Mouse (Mus musculus): ENCODE results near the gene Gm9774. TPM values are rescaled to one million over a fixed set of nuclear protein-coding genes. Genes with fewer than 3 reads are reported as not detected.

Gene Gm9774
- polyA plus RNA-seq, 1 experiment = 13.6 TPM

DNA sequence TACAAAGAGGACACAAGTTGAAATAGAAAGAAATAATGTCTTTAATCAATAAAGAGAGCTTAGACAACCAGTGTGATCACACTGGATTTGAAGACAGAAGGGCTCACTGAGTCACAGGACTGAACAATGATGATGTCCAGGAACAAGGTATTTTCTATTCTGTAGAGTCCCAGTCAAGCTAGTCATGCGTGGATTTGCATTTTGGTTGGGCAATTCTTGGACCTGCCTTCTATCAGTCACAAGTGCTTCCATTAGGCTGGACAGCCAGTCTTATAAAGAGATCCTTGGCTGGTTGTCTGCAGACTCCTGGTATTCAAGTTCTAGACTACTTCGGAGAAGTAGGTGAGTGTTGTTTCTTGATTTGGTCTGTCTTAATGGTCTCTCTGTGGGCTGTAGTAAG lies 21.5 kb downstream of the Gm9774 start, which contains the start of gene Sprr2i:
Gene Sprr2i, plus strand, starts transcription at position 301 of the 400 bp plus-strand sequence.
- no peak within 1 kb of the TSS for H3K4me3 ChIP-seq
- no peaks in the 10 kb centered on the region for H3K36me3 ChIP-seq (ENCODE audit: control insufficient read depth, insufficient read depth)
- H3K79me2 ChIP-seq (ENCODE audit: control insufficient read depth, insufficient read depth) = no peaks in the 10 kb centered on the region
- no peak within 1 kb of the TSS for H3ac ChIP-seq (ENCODE audit: control insufficient read depth, insufficient read length)
- H3K4me2 ChIP-seq (ENCODE audit: low read depth) = no peak within 1 kb of the TSS
- no peak for TF ChIP-seq POLR2A (IDR thresholded peaks at IDR 0.05; ENCODE audit: insufficient read length, low read depth)
- TF ChIP-seq REST (IDR thresholded peaks at IDR 0.05; ENCODE audit: insufficient read depth, insufficient read length) = no peak
- no peak for TF ChIP-seq MYOG (IDR thresholded peaks at IDR 0.05; ENCODE audit: control insufficient read depth in 1 of 3, insufficient read depth in 1 of 3, insufficient read length in 2 of 3, low read depth in 2 of 3)
- TF ChIP-seq SRF (IDR thresholded peaks at IDR 0.05; ENCODE audit: control insufficient read depth, insufficient read length, low read depth) = no peak
- TF ChIP-seq E2F4 (IDR thresholded peaks at IDR 0.05; ENCODE audit: insufficient read depth) = no peak
- no peak for TF ChIP-seq TCF3 (IDR thresholded peaks at IDR 0.05; ENCODE audit: insufficient read length, low read depth)
- no peak for TF ChIP-seq CEBPB (IDR thresholded peaks at IDR 0.05; ENCODE audit: insufficient read depth, poor library complexity, severe bottlenecking)
- no peak for TF ChIP-seq MAX (IDR thresholded peaks at IDR 0.05; ENCODE audit: low read depth)
- TF ChIP-seq POLR2AphosphoS2 (IDR thresholded peaks at IDR 0.05; ENCODE audit: insufficient read length, low read depth) = no peak
- TF ChIP-seq TCF12 (IDR thresholded peaks at IDR 0.05; ENCODE audit: insufficient read depth, poor library complexity, severe bottlenecking) = no peak
- TF ChIP-seq USF1 (IDR thresholded peaks at IDR 0.05; ENCODE audit: low read depth) = no peak
- TF ChIP-seq MYOD1 (IDR thresholded peaks at IDR 0.05; ENCODE audit: control insufficient read depth in 1 of 3, insufficient read length in 2 of 3, low read depth in 2 of 3) = no peak
- H3K27me3 ChIP-seq (ENCODE audit: control insufficient read depth, insufficient read depth, insufficient read length) = no peaks in the 10 kb centered on the region

DNA sequence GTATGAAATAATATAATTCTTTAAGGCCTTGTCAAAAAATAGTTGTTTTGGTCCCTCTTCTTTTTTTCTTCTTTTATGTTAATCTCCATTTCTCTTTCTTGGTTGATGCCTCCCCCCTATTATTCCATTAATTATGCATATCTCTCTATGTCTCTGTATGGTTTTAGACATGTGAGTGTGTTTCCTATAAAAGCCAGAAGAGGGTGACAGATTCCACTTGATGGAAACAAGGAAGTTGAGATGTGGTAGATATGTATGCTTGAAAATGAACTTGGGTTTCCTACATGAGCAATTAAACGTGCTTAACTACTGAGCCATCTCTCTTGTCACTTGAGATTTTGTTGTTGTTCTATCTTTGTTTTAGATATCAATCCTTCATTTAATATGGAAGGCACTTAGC lies 34.9 kb downstream of the Gm9774 start:
- TF ChIP-seq REST (IDR thresholded peaks at IDR 0.05; ENCODE audit: insufficient read depth, insufficient read length) = no peak
- no peak for TF ChIP-seq POLR2AphosphoS2 (IDR thresholded peaks at IDR 0.05; ENCODE audit: insufficient read length, low read depth)
- no peak for TF ChIP-seq POLR2A (IDR thresholded peaks at IDR 0.05; ENCODE audit: insufficient read length, low read depth)
- no peak for TF ChIP-seq TCF3 (IDR thresholded peaks at IDR 0.05; ENCODE audit: insufficient read length, low read depth)
- no peak for TF ChIP-seq MYOG (IDR thresholded peaks at IDR 0.05; ENCODE audit: control insufficient read depth in 1 of 3, insufficient read depth in 1 of 3, insufficient read length in 2 of 3, low read depth in 2 of 3)
- TF ChIP-seq SRF (IDR thresholded peaks at IDR 0.05; ENCODE audit: control insufficient read depth, insufficient read length, low read depth) = no peak
- no peak for TF ChIP-seq CEBPB (IDR thresholded peaks at IDR 0.05; ENCODE audit: insufficient read depth, poor library complexity, severe bottlenecking)
- TF ChIP-seq MAX (IDR thresholded peaks at IDR 0.05; ENCODE audit: low read depth) = no peak
- TF ChIP-seq MYOD1 (IDR thresholded peaks at IDR 0.05; ENCODE audit: control insufficient read depth in 1 of 3, insufficient read length in 2 of 3, low read depth in 2 of 3) = no peak
- no peak for TF ChIP-seq TCF12 (IDR thresholded peaks at IDR 0.05; ENCODE audit: insufficient read depth, poor library complexity, severe bottlenecking)
- TF ChIP-seq USF1 (IDR thresholded peaks at IDR 0.05; ENCODE audit: low read depth) = no peak
- Histone ChIP-seq H3K79me2 (ENCODE audit: control insufficient read depth, insufficient read depth) (no peaks in the 10 kb centered on the region), H3K4me3 (no peak overlapping the region), H3K36me3 (ENCODE audit: control insufficient read depth, insufficient read depth) (no peaks in the 10 kb centered on the region), H3K27me3 (ENCODE audit: control insufficient read depth, insufficient read depth, insufficient read length) (no peaks in the 10 kb centered on the region), H3K4me2 (ENCODE audit: low read depth) (no peak overlapping the region), H3ac (ENCODE audit: control insufficient read depth, insufficient read length) (no peak overlapping the region)

DNA sequence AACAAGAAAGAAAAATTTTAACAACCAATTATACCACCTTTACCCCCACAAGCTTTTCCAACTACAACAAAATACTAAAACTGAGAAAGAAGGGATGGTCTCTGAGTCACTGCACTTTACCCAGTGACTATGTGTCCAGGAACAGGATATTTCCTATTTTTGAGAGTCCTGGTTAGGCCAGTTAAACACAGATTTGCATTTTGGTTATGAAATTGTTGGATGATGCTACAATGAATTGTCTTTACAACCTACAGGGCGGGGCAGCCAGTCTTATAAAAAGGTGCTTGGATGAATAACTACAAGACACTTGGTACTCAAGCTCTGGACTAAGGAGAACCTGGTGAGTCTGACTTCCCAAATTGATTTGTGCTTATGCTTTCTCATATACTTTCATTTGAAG lies 43.8 kb downstream of the Gm9774 start, which contains the start of gene Sprr2h:
Gene Sprr2h, plus strand, starts transcription at position 301 of the 400 bp plus-strand sequence.
- TF ChIP-seq MYOG (IDR thresholded peaks at IDR 0.05; ENCODE audit: control insufficient read depth in 1 of 3, insufficient read depth in 1 of 3, insufficient read length in 2 of 3, low read depth in 2 of 3) = no peak
- no peak for TF ChIP-seq USF1 (IDR thresholded peaks at IDR 0.05; ENCODE audit: low read depth)
- TF ChIP-seq POLR2A (IDR thresholded peaks at IDR 0.05; ENCODE audit: insufficient read length, low read depth) = no peak
- no peak for TF ChIP-seq MYOD1 (IDR thresholded peaks at IDR 0.05; ENCODE audit: control insufficient read depth in 1 of 3, insufficient read length in 2 of 3, low read depth in 2 of 3)
- TF ChIP-seq E2F4 (IDR thresholded peaks at IDR 0.05; ENCODE audit: insufficient read depth) = no peak
- TF ChIP-seq MAX (IDR thresholded peaks at IDR 0.05; ENCODE audit: low read depth) = no peak
- no peak for TF ChIP-seq TCF12 (IDR thresholded peaks at IDR 0.05; ENCODE audit: insufficient read depth, poor library complexity, severe bottlenecking)
- TF ChIP-seq SRF (IDR thresholded peaks at IDR 0.05; ENCODE audit: control insufficient read depth, insufficient read length, low read depth) = no peak
- TF ChIP-seq TCF3 (IDR thresholded peaks at IDR 0.05; ENCODE audit: insufficient read length, low read depth) = no peak
- TF ChIP-seq CEBPB (IDR thresholded peaks at IDR 0.05; ENCODE audit: insufficient read depth, poor library complexity, severe bottlenecking) = no peak
- no peak for TF ChIP-seq REST (IDR thresholded peaks at IDR 0.05; ENCODE audit: insufficient read depth, insufficient read length)
- TF ChIP-seq POLR2AphosphoS2 (IDR thresholded peaks at IDR 0.05; ENCODE audit: insufficient read length, low read depth) = no peak
- no peak within 1 kb of the TSS for H3ac ChIP-seq (ENCODE audit: control insufficient read depth, insufficient read length)
- no peaks in the 10 kb centered on the region for H3K27me3 ChIP-seq (ENCODE audit: control insufficient read depth, insufficient read depth, insufficient read length)
- no peaks in the 10 kb centered on the region for H3K36me3 ChIP-seq (ENCODE audit: control insufficient read depth, insufficient read depth)
- H3K4me2 ChIP-seq (ENCODE audit: low read depth) = no peak within 1 kb of the TSS
- H3K79me2 ChIP-seq (ENCODE audit: control insufficient read depth, insufficient read depth) = no peaks in the 10 kb centered on the region
- no peak within 1 kb of the TSS for H3K4me3 ChIP-seq

Other genes with a start within 250 kb of the Gm9774 start
- gene Sprr2a1, start 213.6 kb downstream of the Gm9774 start, polyA plus RNA-seq (2012; fragmentation: generic; extraction: Trizol) = not detected
- gene Sprr2a2, start 213.5 kb downstream of the Gm9774 start, polyA plus RNA-seq (2012; fragmentation: generic; extraction: Trizol) = 2.1 TPM
- 0.25 TPM for gene Sprr2a3, start 144.0 kb downstream of the Gm9774 start, polyA plus RNA-seq (2012; fragmentation: generic; extraction: Trizol)
- gene Sprr2b, start 112.8 kb downstream of the Gm9774 start, polyA plus RNA-seq (2012; fragmentation: generic; extraction: Trizol) = 0.06 TPM
- gene Sprr2d, start 90.3 kb downstream of the Gm9774 start, polyA plus RNA-seq (2012; fragmentation: generic; extraction: Trizol) = not detected
- gene Sprr2e, start 77.3 kb downstream of the Gm9774 start, polyA plus RNA-seq (2012; fragmentation: generic; extraction: Trizol) = not detected
- not detected for gene Sprr2f, start 64.2 kb downstream of the Gm9774 start, polyA plus RNA-seq (2012; fragmentation: generic; extraction: Trizol)
- 0.06 TPM for gene Sprr2h, start 43.7 kb downstream of the Gm9774 start, polyA plus RNA-seq (2012; fragmentation: generic; extraction: Trizol)
- gene Sprr2i, start 21.4 kb downstream of the Gm9774 start, polyA plus RNA-seq (2012; fragmentation: generic; extraction: Trizol) = not detected
- not detected for gene Sprr2j-ps, start 11.3 kb downstream of the Gm9774 start, polyA plus RNA-seq (2012; fragmentation: generic; extraction: Trizol)
- 2.8 TPM for gene Sprr2k, start 3.2 kb upstream of the Gm9774 start, polyA plus RNA-seq (2012; fragmentation: generic; extraction: Trizol)
- gene Sprr1b, start 9.4 kb upstream of the Gm9774 start, polyA plus RNA-seq (2012; fragmentation: generic; extraction: Trizol) = 0.05 TPM
- gene Sprr3, start 29.3 kb upstream of the Gm9774 start, polyA plus RNA-seq (2012; fragmentation: generic; extraction: Trizol) = not detected
- 9.2 TPM for gene Sprr1a, start 56.5 kb upstream of the Gm9774 start, polyA plus RNA-seq (2012; fragmentation: generic; extraction: Trizol)
- not detected for gene Sprr4, start 71.1 kb upstream of the Gm9774 start, polyA plus RNA-seq (2012; fragmentation: generic; extraction: Trizol)
- gene 2310046K23Rik, start 105.1 kb upstream of the Gm9774 start, polyA plus RNA-seq (2012; fragmentation: generic; extraction: Trizol) = not detected
- not detected for gene Ivl, start 144.3 kb upstream of the Gm9774 start, polyA plus RNA-seq (2012; fragmentation: generic; extraction: Trizol)
- not detected for gene Smcp, start 159.6 kb upstream of the Gm9774 start, polyA plus RNA-seq (2012; fragmentation: generic; extraction: Trizol)
- gene 2210017I01Rik, start 178.1 kb upstream of the Gm9774 start, polyA plus RNA-seq (2012; fragmentation: generic; extraction: Trizol) = not detected
- not detected for gene Lce6a, start 192.2 kb upstream of the Gm9774 start, polyA plus RNA-seq (2012; fragmentation: generic; extraction: Trizol)
- gene Lce1a1, start 218.9 kb upstream of the Gm9774 start, polyA plus RNA-seq (2012; fragmentation: generic; extraction: Trizol) = not detected
- gene Lce1b, start 227.5 kb upstream of the Gm9774 start, polyA plus RNA-seq (2012; fragmentation: generic; extraction: Trizol) = not detected
- not detected for gene Lce1a2, start 240.9 kb upstream of the Gm9774 start, polyA plus RNA-seq (2012; fragmentation: generic; extraction: Trizol)
- not detected for gene Lce1c, start 249.8 kb upstream of the Gm9774 start, polyA plus RNA-seq (2012; fragmentation: generic; extraction: Trizol)

Measured in myocyte (in vitro differentiated cells).